Mouse (Mus musculus): ENCODE measurements at regions not wholly inside any gene's neighbourhood (a gene's known extent, or its start where the extent isn't known, plus 50 kb on each side); places are given as distances from the start of the nearest gene placed in this dataset. TPM values are rescaled to one million over a fixed set of nuclear protein-coding genes. Genes with fewer than 3 reads are reported as not detected.

GRCm38 (mm10) chr11:24830484-24830883, 752.6 kb downstream of the Bcl11a start:
- Histone ChIP-seq H3K4me3 (ENCODE audit: low read depth, low read length) (no peak overlapping the region), H3K27me3 (ENCODE audit: control insufficient read depth, insufficient read depth, low read depth, low read length) (no peaks in the 10 kb centered on the region), H3K36me3 (ENCODE audit: control insufficient read depth, insufficient read depth, low read length) (no peaks in the 10 kb centered on the region), H3K9me3 (replicated peaks; ENCODE audit: control insufficient read depth, low read length, poor library complexity, severe bottlenecking) (no peaks in the 10 kb centered on the region), H3K4me1 (ENCODE audit: control insufficient read depth, insufficient read depth, low read length) (peaks cover 7% of the 10 kb centered on the region), H3K27ac (ENCODE audit: low read length) (no peak overlapping the region), H3K4me2 (ENCODE audit: low read length) (no peak overlapping the region), H3K9ac (ENCODE audit: low read depth, low read length) (no peak overlapping the region)
- WGBS: 55% methylated on average over 2 of the region's 2 CpGs
- ATAC-seq: no peak

- Histone ChIP-seq H3K9ac (ENCODE audit: low read depth, low read length) (no peak overlapping the region), H3K4me2 (ENCODE audit: low read length) (no peak overlapping the region)
- WGBS: 65% methylated on average over 2 of the region's 2 CpGs
Measured at GRCm38 (mm10) chr11:24843839-24844738, 766.2 kb downstream of the Bcl11a start.

GRCm38 (mm10) chr11:24856991-24857390, 779.1 kb downstream of the Bcl11a start:
- Histone ChIP-seq H3K4me2 (ENCODE audit: low read length) (no peak overlapping the region), H3K27me3 (ENCODE audit: control insufficient read depth, insufficient read depth, low read depth, low read length) (no peaks in the 10 kb centered on the region), H3K27ac (ENCODE audit: low read length) (no peak overlapping the region), H3K9ac (ENCODE audit: low read depth, low read length) (no peak overlapping the region), H3K36me3 (ENCODE audit: control insufficient read depth, insufficient read depth, low read length) (no peaks in the 10 kb centered on the region), H3K9me3 (replicated peaks; ENCODE audit: control insufficient read depth, low read length, poor library complexity, severe bottlenecking) (no peaks in the 10 kb centered on the region), H3K4me3 (ENCODE audit: low read depth, low read length) (no peak overlapping the region), H3K4me1 (ENCODE audit: control insufficient read depth, insufficient read depth, low read length) (no peaks in the 10 kb centered on the region)
- 83% methylated on average over 6 of the region's 6 CpGs for WGBS
- ATAC-seq: no peak

More at GRCm38 (mm10) chr11:24843839-24844738, 766.2 kb downstream of the Bcl11a start:
- no peak overlapping the region for H3K27ac ChIP-seq (ENCODE audit: low read length)
- no peaks in the 10 kb centered on the region for H3K9me3 ChIP-seq (replicated peaks; ENCODE audit: control insufficient read depth, low read length, poor library complexity, severe bottlenecking)
- no peaks in the 10 kb centered on the region for H3K4me1 ChIP-seq (ENCODE audit: control insufficient read depth, insufficient read depth, low read length)
- ATAC-seq: no peak
- H3K36me3 ChIP-seq (ENCODE audit: control insufficient read depth, insufficient read depth, low read length): no peaks in the 10 kb centered on the region
- H3K4me3 ChIP-seq (ENCODE audit: low read depth, low read length): no peak overlapping the region
- no peaks in the 10 kb centered on the region for H3K27me3 ChIP-seq (ENCODE audit: control insufficient read depth, insufficient read depth, low read depth, low read length)

DNA sequence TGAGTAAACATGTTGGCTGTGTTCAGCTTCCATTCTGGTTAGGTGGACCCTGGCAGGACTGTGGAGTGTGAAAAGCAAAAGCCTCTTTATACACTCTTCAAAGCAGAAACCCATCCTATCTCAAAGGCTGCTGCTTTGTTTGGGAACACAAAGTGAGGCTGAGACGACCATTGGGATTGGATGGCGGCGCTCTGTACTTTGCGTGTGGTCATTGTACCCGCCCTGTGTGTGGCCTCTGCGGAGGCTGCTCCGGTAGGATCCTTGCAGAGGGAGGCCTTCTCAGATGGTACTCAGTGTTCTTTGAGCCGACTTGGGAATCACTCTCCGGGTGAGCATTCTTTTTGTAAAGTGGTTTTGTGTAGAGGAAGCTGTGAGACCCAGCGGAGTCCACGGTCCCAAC, 786.8 kb downstream of the Bcl11a start:
- WGBS: 35% methylated on average over 11 of the region's 11 CpGs
- H3K27ac ChIP-seq (ENCODE audit: low read length): no peak overlapping the region
- no peak for ATAC-seq

DNA sequence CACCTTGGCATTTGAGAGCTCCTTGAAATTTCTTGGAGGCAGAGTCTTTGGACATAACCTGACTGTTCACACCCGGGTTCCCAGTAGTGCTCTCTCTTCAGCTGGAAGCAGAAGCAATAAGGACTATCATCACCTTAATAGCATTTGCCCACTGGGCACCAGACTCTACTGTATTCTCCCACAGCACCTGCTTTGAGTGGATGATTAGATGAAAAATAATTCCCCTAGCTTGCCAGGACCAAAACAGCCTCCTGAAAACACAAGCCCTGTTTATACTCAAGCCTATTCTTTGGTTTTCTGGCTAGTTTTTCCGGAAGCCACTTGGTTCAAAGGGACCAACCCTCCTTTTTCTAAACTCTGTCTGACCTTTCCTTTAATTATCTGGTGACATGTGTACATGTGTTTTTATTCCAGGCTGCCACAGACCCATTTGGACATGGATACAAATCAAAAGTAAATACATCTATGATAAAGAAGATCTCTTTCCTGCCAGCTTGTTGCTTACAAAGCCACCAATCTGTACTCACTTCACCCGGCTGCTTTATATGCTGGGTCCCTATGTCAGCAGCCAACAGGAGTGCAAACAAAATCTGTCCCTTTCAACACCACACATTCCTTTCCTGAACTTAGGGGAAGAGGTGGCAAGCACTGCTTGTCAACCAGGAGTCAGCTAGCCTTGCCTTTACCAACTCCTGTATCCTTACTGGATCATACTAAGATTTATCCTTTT, 787.4 kb downstream of the Bcl11a start:
- H3K4me2 ChIP-seq (ENCODE audit: low read length): no peak overlapping the region
- H3K9ac ChIP-seq (ENCODE audit: low read depth, low read length): no peak overlapping the region
- H3K4me1 ChIP-seq (ENCODE audit: control insufficient read depth, insufficient read depth, low read length): no peaks in the 10 kb centered on the region
- H3K27me3 ChIP-seq (ENCODE audit: control insufficient read depth, insufficient read depth, low read depth, low read length): no peaks in the 10 kb centered on the region
- 59% methylated on average over 3 of the region's 3 CpGs for WGBS
- no peaks in the 10 kb centered on the region for H3K9me3 ChIP-seq (replicated peaks; ENCODE audit: control insufficient read depth, low read length, poor library complexity, severe bottlenecking)
- no peak for ATAC-seq
- H3K27ac ChIP-seq (ENCODE audit: low read length): no peak overlapping the region
- no peak overlapping the region for H3K4me3 ChIP-seq (ENCODE audit: low read depth, low read length)
- H3K36me3 ChIP-seq (ENCODE audit: control insufficient read depth, insufficient read depth, low read length): no peaks in the 10 kb centered on the region

More for the DNA sequence above, 786.8 kb downstream of the Bcl11a start:
- no peak overlapping the region for H3K4me2 ChIP-seq (ENCODE audit: low read length)
- H3K9me3 ChIP-seq (replicated peaks; ENCODE audit: control insufficient read depth, low read length, poor library complexity, severe bottlenecking): no peaks in the 10 kb centered on the region
- H3K36me3 ChIP-seq (ENCODE audit: control insufficient read depth, insufficient read depth, low read length): no peaks in the 10 kb centered on the region
- H3K4me3 ChIP-seq (ENCODE audit: low read depth, low read length): no peak overlapping the region
- H3K27me3 ChIP-seq (ENCODE audit: control insufficient read depth, insufficient read depth, low read depth, low read length): no peaks in the 10 kb centered on the region
- H3K4me1 ChIP-seq (ENCODE audit: control insufficient read depth, insufficient read depth, low read length): no peaks in the 10 kb centered on the region
- no peak overlapping the region for H3K9ac ChIP-seq (ENCODE audit: low read depth, low read length)

Small RNAs in the stretch of these regions (microRNA-seq; reads per million reads assigned to microRNA genes)
- gene Gm25507: not detected
